Mouse (Mus musculus) erythroblast, embryonic 14.5 days (primary cell): ENCODE results near the gene Dst.

Experiments used
- GATA1 ChIP-seq: IDR thresholded peaks from 2 replicates; pipeline ENCODE4 v1.6.1; 2012; ENCODE audit warnings: low read length, inconsistent platforms, mixed read lengths
- TAL1 ChIP-seq: IDR thresholded peaks from 3 replicates; pipeline ENCODE4 v1.6.1; 2012; ENCODE audit warnings: low read length, inconsistent platforms, mixed read lengths

DNA sequence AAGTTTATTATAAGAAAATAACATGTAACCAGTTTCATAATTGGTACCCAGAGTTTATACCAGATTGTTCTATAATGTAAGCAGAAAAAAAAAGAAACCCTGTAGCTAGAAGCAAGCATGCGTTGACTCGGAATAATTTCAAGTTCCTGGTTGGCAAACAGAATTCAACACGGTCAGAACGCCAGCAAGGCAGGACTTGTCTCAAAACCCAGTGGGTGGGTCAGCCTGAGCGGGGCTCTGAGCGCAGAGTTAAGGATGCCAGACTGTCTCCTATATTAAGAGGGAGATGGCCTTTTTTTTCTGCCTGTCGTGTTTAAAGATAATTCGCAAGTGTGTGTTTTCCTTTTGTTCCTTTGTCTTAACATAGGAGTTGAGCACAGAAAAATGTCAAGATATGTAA lies 369.2 kb downstream of the Dst start:
- TF ChIP-seq TAL1, result no peak
- no peak for TF ChIP-seq GATA1
